Mouse (Mus musculus) ES-Bruce4 (cell line): ENCODE data around the gene Olfr1359.

Experiments
- CTCF ChIP-seq: IDR thresholded peaks from one replicate; pipeline ENCODE4 v1.8.1; 2011; ENCODE audit warnings: low read depth, low read length
- EP300 ChIP-seq: IDR thresholded peaks from 2 replicates; pipeline ENCODE4 v1.6.1; 2011; ENCODE audit warnings: low read depth, low read length; ENCODE audit not compliant: insufficient read depth
- POLR2A ChIP-seq: IDR thresholded peaks from one replicate; pipeline ENCODE4 v1.8.1; 2011; ENCODE audit warnings: low read length; ENCODE audit not compliant: insufficient read depth

DNA sequence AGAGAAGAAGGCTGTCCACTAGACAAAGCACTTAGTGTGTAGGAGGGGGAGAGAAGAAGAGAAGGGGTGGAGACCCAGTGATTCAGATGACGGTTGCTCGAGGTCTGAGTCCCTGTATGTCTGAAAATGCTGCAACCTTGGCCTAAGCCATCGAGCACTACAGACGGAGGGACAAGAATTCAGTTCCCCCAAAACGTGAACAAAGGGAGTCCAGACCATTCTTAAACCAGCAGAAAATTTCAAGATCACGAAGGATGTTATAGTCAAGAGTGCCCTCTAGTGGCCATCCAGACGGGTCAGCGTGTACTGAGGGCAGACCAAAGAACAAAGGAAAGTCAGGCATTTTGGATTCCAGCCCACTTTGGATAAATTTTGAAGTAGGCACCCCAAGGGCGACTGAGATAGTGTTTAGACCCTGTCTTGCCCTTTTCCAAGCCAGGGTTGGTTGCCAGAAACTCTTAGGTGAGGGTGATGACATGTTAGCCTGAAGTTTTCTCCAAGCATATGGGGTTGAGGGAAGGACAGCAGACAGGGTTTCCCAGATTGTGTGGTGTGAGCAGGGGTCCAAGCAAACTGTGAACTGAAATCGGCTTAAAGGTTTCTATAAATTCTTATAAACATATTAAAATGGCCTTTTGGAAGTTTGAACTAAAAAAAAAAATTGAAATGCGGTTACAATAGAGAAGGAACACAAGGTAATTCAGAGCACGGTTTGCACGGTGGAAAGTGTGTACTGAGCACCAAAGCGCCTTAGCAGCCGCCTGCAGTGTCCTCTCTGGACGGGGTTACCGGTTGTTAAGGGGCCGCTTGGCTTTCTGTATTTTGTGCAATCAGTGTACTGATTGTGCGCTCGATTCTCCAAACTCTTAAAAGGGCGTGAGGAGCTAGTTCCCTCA is 36.3 kb downstream of the Olfr1359 start:
- peak; percentile 61 for TF ChIP-seq CTCF
- TF ChIP-seq EP300, result no peak
- TF ChIP-seq POLR2A, result no peak
